Mouse (Mus musculus) common myeloid progenitor, adult 5-6 weeks (primary cell): Measurements from ENCODE around the gene Hps3. TPM values are rescaled to one million over a fixed set of nuclear protein-coding genes. Genes with fewer than 3 reads are reported as not detected.

Experiments used
- ATAC-seq: replicated peaks from 2 replicates; pipeline ENCODE4 v1.8.0; 2016; ENCODE audit warnings: low read depth, mild to moderate bottlenecking, moderate TSS enrichment, inconsistent platforms; ENCODE audit not compliant: poor library complexity, severe bottlenecking
- total RNA-seq: library from RNA; stranded (forward); fragments of 200-1000, 187-1606 nt; gene quantifications from 2 replicates; pipeline ENCODE4 v1.2.3, GENCODE M21; 2017

Hps3 gene
- total RNA-seq, 1 experiment from 2014 or later, result 29.4 TPM

DNA sequence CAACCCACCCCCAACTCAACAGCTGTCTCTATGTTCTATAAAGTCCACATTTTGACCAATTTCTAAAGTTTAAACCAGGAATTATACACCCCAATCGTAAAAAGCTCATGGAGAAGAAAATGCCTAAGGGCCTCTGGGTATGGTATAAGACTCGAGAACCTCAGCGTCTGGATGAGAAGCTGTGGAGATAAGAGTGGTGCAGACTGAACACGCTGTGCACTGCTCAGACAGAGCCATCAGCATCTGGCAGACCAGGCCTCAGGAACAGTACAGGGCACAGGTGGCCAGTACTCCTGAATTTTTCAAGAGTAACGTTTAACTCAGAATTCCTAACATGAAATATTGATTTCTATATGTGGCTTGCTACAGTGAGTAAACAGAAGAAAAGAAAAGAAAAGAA is 27.4 kb downstream of the Hps3 start:
- ATAC-seq, result no peak

DNA sequence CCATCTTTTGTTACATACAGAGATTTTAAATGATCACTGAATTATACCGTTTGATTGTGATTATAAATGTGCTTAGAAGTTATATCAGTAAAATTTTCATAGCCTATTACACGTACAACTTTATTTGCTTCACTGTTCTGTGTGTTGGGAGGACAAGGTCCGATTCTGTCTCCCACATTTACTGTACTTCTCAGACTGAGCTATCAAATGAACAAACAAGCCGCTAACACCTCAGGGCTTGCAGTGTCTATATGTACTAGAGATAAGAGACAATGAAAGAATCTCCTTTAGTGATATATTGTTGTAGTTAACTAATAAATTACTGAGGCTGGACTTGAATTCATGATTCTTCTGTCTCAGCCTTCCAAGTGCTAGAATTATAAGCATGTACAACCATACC is 27.8 kb downstream of the Hps3 start:
- ATAC-seq, result no peak

DNA sequence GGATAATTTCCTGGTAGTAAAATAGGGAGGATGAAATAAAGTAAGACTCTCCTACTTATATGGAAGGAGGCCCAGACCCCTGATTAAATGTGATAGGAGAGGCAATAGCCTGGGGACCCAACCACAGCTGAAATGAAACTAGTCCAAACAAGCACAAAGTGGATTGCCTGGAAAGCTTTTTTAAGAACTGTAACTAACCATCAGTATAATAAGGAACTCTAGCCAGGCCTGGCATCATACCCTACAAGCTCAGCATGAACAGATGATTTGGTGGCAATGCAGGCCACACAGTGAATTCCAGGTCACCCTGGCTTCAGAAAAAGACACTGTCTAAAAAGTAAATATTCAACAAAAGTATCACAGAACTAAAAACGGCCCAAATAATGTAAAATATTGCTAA is 29.5 kb downstream of the Hps3 start:
- no peak for ATAC-seq

DNA sequence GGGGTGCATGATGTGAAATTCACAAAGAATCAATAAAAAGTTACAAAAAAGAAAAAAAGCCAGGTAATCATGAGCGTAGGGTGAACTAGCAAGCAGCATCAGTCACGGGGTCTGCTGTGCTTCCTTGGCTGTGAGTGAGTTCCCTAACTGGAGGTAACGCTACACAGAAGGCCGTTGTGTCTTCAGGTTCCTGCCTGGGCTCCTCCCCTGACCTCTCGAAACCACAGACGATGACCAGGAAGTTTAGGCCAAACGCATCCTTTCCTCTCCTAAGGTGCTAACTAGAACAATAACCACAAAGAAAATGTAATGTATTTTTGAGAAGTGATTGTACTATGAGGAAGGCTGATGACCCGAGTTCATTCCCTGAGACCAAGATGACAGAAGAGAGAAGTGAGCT is 30.7 kb downstream of the Hps3 start:
- ATAC-seq, result peak; percentile 65

DNA sequence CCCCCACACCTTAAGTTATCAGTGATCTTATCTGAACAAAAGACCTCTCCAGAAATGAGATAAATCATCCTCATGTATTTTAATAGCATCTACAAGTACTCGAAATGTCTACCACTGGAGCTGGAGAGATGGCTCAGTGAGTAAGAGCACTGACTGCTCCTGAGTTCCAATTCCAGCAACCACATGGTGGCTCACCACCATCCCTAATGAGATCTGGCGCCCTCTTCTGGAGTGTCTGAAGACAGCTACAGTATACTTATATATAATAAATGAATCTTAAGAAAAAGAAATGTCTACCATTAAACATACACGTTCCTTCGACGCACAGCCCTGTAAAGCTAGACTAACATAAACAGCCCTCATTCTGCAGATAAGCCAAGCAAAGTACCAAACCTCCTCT is 32.3 kb downstream of the Hps3 start:
- ATAC-seq, result no peak

DNA sequence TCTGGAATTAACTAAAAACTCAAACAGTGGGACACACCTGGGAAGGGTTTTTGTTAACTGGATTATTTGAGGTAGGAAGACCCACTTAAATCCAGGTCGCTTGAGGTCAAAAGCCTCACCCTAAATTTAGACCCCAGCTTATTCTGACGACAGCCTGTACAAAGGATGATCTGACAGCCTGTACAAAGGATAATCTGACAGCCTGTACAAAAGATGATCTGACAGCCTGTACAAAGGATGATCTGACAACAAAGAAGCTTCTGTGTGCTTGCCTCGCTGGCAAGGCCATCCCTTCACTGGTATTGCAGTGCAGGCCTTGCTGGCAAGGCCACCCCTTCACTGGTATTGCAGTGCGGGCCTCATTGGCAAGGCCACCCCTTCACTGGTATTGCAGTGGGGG is 34.3 kb downstream of the Hps3 start:
- ATAC-seq, result no peak

DNA sequence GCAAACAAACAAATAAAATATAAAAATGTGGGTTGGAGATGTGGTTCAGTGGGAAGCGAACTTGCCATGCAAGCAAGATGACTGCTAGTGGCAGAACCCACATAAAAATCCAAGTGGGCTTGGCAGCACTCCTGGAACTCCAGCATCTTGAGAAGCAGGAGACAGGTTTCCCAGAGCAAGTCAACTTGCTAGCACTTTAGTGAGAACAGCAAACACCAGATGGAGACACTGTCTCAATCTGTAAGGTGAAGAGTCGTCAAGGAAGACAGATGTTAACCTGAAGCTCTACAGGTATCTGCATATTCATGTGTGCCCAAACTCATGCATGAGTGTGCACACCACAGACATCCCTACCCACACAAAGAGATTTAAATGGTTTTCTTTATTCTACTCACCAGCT is 35.6 kb downstream of the Hps3 start:
- ATAC-seq, result no peak

DNA sequence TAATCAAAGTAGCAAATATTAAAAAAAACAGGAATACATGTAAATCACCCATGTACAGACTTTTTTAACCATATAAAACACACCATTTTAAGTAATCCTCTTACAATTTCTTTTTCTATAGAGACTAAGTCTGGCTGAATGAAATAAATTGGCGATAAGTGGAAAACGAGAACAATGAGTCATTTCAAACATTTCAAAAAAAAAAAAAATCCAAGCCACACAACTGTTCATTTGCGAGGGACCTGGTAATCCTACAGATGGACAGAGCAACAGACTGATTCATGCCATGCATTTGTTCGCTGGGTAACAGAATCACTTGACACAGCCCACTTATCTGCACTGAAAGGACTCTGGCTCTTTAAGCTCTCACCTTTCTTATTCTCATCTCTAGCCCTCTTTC is 42.7 kb downstream of the Hps3 start:
- ATAC-seq, result no peak

DNA sequence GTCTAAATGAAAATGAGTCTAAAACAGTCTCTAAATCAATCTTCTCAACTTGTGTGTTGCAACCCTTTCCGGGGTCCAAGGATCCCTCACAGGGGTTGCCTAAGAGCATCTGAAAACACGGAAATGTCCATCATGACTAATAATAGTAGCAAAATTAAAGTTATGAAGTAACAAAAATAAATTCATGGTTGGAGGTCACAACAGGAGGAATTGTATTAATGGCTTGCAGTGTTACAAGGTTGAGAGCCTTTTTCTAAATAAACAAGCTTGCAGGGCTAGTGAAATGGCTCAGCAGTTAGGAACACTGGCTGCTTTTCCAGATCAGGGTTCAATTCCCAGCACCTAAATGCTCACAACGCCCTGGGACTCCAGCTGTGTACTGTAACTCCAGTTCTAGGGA is 45.1 kb downstream of the Hps3 start:
- no peak for ATAC-seq

DNA sequence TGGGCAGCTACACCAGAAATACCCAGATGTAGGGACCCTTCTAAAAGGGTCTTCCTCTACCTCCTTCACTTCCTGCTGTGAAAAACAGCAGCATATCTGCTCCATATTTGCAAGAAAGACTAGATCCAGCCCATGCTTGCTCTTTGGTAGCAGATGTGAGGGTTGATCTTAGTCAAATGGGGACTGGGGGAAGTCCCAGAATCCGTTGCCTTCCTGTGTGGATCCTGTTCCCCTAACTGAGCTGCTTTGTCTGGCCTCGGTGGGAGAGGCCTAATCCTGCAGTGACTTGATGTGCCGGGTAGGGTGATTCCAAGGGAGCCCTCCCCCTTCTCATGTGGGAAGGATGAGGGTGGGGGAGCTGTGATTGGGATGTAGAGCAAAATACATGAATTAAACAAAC is 49.0 kb downstream of the Hps3 start:
- no peak for ATAC-seq

DNA sequence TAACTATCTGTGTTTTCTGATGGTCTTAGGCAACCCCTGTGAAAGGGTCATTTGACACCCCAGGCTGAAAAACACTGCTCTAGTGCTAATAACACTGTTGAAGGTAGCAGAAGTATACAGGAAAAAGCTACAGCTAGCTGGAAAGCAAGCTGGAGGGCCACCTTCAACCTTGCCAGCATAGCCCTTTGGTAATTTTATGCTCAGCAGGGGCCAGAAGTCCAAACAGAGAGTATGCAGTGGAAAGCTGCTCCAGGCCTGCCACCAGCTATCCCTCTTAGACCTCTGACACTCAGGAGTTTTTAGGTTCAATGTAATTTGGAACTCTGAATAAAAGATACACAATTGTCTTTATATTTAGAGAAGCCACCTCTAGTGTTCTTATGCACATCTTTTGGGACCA is 52.3 kb downstream of the Hps3 start:
- no peak for ATAC-seq

DNA sequence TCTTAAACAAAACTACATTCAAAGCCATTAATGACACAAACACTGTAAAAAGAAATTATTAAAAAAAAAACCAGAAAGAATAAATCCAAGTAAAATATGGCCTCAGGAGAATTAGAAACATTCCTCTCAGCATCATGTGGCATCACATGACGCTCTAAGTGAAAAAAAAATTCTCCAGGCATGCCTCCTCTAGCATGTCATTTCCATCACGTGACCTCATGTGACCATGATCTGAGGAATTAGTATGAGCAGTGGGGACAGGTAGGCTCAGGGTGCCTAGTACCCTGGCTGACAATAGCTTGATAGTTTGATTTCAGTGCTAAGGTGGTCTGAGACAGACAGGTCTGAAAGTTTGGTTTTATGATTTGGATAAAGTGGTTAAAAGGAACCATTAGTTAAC is 54.0 kb downstream of the Hps3 start:
- ATAC-seq, result no peak

DNA sequence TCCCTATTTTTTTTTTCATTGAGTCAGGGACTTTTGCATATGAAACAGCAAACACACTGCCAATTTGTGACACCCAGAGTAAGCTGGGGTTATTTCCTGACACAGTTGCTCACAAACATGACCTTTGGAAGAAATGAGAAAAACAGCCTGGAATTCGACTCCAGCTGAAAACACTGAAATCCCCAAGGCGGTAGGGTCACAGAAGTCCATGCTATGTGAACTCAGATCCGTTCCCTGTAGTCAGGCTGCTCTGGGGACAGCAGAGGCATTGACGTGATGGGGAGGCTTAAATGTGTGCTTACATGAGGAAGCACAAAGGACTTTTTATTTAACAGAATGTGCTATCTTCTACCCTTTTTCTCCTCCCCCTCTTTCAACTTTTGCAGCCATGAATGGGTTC is 56.6 kb downstream of the Hps3 start:
- ATAC-seq, result no peak

DNA sequence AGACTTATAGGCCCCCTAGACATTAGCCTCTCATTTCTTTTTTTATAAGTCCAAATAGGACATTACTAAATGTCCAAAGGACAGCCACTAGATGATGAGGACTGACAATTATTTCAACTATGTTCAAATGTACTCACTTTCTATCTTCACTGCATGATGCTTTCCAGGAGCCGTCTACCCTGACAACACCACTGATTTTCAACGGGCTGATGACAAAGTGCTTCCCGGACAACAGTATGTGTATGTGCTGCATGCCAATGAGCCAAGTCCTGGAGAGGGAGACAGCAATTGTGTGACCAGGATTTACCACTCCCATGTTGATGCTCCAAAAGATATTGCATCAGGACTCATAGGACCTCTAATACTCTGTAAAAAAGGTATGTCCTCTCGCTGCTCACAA is 69.0 kb downstream of the Hps3 start:
- ATAC-seq, result no peak

DNA sequence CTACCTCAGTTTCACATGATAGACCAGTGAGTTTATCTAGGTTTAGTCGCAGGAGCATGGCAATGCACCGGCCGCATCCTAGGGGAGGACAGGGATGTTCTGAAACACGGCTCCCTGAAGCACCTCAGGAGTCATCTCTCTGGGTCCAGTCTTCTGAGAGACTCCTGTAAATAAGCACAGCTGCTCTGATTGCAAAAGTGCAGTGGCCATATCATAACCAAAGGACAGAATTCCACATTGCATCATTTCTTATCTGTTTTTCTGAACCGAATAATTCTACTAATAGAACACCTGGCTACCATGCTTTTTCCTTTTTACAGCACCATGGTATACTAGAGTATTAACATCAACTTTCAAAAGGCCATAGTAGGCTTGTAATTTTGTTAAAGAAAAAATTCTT is 69.9 kb downstream of the Hps3 start:
- ATAC-seq, result no peak

DNA sequence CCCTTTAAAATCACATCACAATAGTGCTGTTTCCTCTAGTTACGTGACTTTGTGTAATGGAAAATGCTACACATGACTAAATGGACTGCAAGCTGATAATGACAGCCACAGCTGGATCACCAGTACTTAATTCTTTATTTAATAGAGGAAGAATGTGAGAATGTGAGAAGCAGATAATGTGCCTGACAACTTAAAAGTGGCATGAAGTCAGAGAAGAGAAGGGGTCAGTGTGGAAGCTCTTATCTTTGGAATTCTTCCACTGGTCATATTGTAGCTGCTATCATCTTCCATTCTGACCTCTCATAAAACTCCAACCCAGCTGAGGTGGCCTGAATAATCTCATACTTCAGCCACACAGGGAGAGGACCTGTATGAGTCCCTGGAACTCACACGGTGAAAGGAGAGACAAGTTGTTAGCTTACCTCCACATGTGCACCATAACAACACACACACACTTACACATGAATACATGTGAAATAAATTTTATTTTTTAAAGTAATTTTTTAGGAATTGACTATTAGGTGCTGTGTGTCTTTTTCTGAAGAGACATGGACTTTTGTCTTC is 70.4 kb downstream of the Hps3 start:
- no peak for ATAC-seq

DNA sequence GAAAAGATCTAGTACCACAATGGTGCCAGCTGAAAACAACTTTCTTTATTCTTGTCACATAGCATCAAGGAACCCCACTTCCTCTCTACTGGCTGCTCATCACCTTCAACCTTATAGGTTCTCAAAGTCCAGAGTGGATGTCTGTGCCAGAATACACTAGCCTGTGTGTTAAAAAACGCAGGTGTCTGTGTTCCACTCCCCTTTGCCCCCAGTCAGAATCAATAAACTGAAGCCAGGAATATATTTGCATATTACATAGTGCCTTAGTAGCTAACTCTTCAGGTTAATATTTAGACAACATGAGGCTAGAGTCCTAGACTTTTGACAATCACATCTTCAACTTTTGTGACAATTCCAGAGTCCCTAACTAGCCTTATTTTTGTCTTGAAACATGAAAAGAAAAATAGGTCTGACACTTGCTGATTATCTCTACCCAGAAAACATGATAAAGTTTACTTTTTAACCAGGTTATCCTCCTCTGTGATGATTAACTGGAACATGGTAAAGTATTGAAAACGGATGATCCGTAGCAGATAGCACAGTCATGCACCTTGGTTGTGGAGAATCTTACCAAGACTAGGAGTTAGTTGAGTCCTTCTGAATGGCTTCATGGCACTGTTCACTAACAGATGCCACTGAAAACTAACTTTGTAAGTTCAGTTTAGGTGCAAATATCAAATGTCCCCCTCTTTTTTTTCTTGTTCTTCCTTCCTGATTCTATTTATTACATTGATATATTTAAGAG is 72.2 kb downstream of the Hps3 start:
- ATAC-seq, result no peak

DNA sequence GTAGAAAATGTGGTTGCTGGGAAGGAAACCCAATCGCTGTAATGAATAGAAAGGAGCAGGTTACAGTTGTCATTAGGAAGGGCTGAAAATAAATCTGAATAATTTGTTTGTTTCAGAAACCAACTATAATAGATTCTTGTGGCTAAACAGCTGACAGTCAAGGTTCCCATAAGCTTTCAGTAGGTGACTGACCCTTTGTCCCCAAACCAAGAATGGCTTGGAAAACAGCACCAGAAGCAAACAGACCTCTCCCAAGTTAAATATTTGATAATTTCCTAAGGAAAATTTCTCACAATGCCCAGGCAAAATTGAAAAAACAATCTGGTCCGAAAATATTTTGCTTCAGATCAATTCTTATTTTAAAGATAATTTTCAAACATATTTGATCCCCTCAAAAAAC is 73.8 kb downstream of the Hps3 start:
- ATAC-seq, result no peak

DNA sequence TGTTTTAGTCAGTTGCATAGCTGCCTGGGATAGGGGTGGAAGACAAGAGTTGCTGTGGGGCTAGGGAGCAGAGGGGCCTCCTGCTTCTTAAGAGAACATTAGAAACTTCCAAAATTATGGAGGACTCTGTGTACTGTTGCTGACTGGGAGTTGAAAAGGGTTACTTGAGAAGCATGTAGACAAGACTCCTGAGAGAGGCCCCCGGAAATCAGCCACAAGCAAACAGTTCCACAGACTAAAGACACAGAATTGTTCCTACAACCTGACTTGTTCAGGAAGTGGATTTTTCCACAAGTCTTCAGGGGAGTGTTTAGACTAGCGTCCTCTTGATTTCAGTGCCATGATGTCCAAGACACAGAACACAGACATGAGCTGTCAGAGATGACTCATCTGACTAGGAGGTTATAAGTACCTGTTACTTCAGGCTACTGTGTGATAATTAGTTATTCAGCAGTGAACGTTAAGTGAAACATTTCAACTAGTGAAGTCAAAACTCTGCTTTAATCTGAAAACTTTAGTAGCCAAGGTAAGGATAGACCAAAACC is 74.5 kb downstream of the Hps3 start:
- no peak for ATAC-seq

DNA sequence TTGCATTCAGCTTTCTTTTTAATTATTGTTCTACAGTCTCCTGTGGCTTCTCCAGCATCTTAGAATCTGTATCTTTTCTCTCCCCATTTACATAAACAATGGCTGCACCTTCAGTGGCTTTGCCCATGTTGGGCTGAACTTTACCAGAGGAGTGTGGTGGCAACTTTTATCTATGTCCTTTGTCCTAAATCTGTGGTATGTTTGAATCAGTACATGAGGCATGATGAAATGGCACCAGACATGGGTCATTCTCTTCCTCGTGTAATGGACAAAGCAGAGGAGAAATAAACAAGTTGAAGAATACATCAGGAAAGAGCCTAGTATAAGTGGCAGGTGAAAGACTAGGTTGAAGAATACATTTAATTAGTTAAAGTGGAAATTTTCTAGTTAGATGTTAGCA is 76.1 kb downstream of the Hps3 start:
- no peak for ATAC-seq

DNA sequence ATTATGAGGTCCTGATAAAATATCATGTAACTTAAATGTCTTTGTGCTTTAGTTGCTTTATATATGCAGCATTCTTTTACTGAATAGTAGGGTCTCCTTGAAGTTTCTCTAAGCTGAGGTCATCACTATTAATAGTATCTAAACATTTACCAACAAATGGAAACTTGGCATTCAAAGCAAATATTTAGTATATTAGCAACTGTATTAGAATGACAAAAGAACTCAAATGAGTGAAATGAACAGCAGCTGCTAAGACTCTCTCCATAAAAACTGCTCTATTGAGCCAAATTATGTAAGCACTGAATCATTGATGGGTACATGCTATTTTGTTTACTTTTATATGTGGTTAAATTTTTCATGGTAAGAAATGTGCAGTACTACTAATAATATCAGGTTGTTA is 77.1 kb downstream of the Hps3 start:
- ATAC-seq, result no peak

DNA sequence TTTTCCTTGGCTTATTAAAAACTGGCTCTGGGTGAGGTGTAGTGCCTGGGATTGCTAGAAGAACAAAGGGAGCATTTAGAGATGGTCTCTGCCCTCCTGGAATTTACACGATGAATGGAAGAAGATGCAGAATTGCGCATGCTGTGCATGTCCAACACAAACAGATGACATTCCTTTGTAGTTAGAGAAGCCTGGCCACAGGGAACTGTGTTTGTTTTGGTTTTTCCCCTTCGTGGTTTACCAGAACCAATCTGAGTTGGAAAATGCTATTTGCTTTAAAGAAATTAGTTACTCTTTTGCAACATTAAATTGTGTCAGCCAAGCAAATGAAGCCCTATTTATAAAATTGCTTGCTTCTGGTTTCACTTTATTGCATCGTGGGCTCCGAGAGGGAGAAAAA is 78.2 kb downstream of the Hps3 start, which contains the start of gene Cp:
Gene Cp (plus strand): TSS at position 170 of the 400 bp plus-strand sequence.
- ATAC-seq, result no peak
